Mouse (Mus musculus): ENCODE data around the gene Slc25a41.

- TF ChIP-seq CTCF (conservative IDR thresholded peaks at IDR 0.05; ENCODE audit: low read length) (no peak), POU5F1 (IDR thresholded peaks at IDR 0.05; ENCODE audit: borderline replicate concordance, low read length) (no peak), NANOG (IDR thresholded peaks at IDR 0.05; ENCODE audit: borderline replicate concordance, low read length) (no peak)
These were observed 17.5 kb upstream of the Slc25a41 start, which contains the start of gene Crb3 for GRCm38 (mm10) chr17:57058891-57059485.
